Mouse (Mus musculus) neural tube, embryonic 11.5 days (tissue): ENCODE results near the gene Mrpl58. TPM values are rescaled to one million over a fixed set of nuclear protein-coding genes. Genes with fewer than 3 reads are reported as not detected.

Source experiments
- ATAC-seq: fragments of 200-750 bp; cut with Nextera tagmentation; 2 replicates; pipeline ENCODE4 v1.8.0; 2017; ENCODE audit warnings: moderate number of reproducible peaks, mild to moderate bottlenecking, moderate TSS enrichment, moderate library complexity; ENCODE audit not compliant: insufficient read depth, low FRiP score, low TSS enrichment
- DNase-seq: peaks from one replicate; pipeline ENCODE4 v3.0.0-alpha.2; 2015; ENCODE audit warnings: low spot score
- H3K27ac ChIP-seq: fragments of 300-500 bp; sonication (generic); 2 replicates; pipeline ENCODE4 v1.5.1; 2014; ENCODE audit warnings: low read depth, mild to moderate bottlenecking, low read length
- H3K27me3 ChIP-seq: fragments of 300-500 bp; sonication (generic); 2 replicates; pipeline ENCODE4 v1.6.1; 2014; ENCODE audit warnings: mild to moderate bottlenecking, low read length, mixed read lengths; ENCODE audit not compliant: control insufficient read depth, insufficient read depth
- H3K36me3 ChIP-seq: fragments of 300-500 bp; sonication (generic); 2 replicates; pipeline ENCODE4 v1.6.1; 2014; ENCODE audit warnings: mild to moderate bottlenecking, low read length, moderate library complexity, mixed read lengths; ENCODE audit not compliant: control insufficient read depth, insufficient read depth
- H3K4me1 ChIP-seq: fragments of 300-500 bp; sonication (generic); 2 replicates; pipeline ENCODE4 v1.6.1; 2014; ENCODE audit warnings: low read length, mixed read lengths; ENCODE audit not compliant: control insufficient read depth, insufficient read depth
- H3K4me2 ChIP-seq: fragments of 300-500 bp; sonication (generic); 2 replicates; pipeline ENCODE4 v1.6.1; 2014; ENCODE audit warnings: low read depth, mild to moderate bottlenecking, moderate library complexity
- H3K4me3 ChIP-seq: fragments of 300-500 bp; sonication (generic); 2 replicates; pipeline ENCODE4 v1.5.1; 2014; ENCODE audit warnings: low read depth, low read length
- H3K9ac ChIP-seq: fragments of 300-500 bp; sonication (generic); 2 replicates; pipeline ENCODE4 v1.6.1; 2014; ENCODE audit warnings: mild to moderate bottlenecking, low read length
- H3K9me3 ChIP-seq: fragments of 300-500 bp; sonication (generic); 2 replicates; pipeline ENCODE4 v1.6.1; 2016; ENCODE audit warnings: low read length; ENCODE audit not compliant: control insufficient read depth
- WGBS: fragments of 180-500 bp; shearing (Covaris S2); extraction: QIAGEN DNeasy Blood & Tissue Kit; methylation state at CpG from one replicate; pipeline ENCODE4 v1.1.7; 2014; 5-methylcytosine and 5-hydroxymethylcytosine counted together
- polyA plus RNA-seq: library from polyadenylated mRNA; unstranded; fragments of >200 nt; fragmentation: Nextera tagmentation; extraction: Ambion mirVana; gene quantifications from 2 replicates; pipeline ENCODE4 v1.2.1, GENCODE M21; 2014

Gene Mrpl58
- polyA plus RNA-seq, 1 experiment from 2014 or later, result 230 TPM

- H3K4me2 ChIP-seq, result peak within 1 kb of the TSS; percentile 88
- H3K36me3 ChIP-seq, result no peaks in the 10 kb centered on the region
- peak within 1 kb of the TSS; percentile 65 for H3K9ac ChIP-seq
- ATAC-seq, result peak; percentile 87
- H3K4me3 ChIP-seq, result peak within 1 kb of the TSS; percentile 55
- under 1% methylated on average over 37 of the region's 39 CpGs for WGBS
- H3K27me3 ChIP-seq, result peaks cover 19% of the 10 kb centered on the region
- 0 out of 2 replicates have a peak within 1 kb of the TSS, but pooled peaks have one; percentile 42 for H3K27ac ChIP-seq
- H3K4me1 ChIP-seq, result peaks cover 7% of the 10 kb centered on the region; the same call in 1 of the 2 replicates
- peak; percentile 85 for DNase-seq
- H3K9me3 ChIP-seq, result no peaks in the 10 kb centered on the region
Measured at GRCm38 (mm10) chr11:115367395-115367944, 36.1 kb upstream of the Mrpl58 start, which contains the start of gene Hid1. Gene Hid1 (minus strand): TSS chr11:115367756.

DNA sequence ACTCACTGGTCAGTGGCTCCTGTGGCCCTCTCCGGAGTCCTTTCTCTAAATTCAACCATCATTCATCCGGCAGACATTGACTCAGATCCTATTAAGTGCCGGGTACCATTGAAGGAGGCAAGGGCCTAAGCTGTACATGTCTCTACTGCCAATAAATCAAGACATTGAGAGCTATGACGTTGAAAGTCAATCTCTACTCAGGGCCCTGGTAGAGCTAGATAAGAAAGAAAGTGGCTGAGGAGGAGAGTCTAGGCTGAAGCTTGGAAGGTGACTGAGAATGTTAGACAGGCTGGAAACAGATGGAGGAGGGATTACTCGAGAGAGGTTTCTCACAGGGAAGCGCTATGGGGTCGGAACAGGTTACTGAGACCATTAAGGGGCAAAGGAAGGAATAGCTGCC is 33.2 kb upstream of the Mrpl58 start:
- Histone ChIP-seq H3K27me3 (peaks cover 30% of the 10 kb centered on the region), H3K4me2 (no peak overlapping the region), H3K27ac (no peak overlapping the region), H3K9ac (no peak overlapping the region), H3K4me1 (peaks cover 13% of the 10 kb centered on the region), H3K36me3 (no peaks in the 10 kb centered on the region), H3K9me3 (no peaks in the 10 kb centered on the region), H3K4me3 (no peak overlapping the region)
- WGBS, result 55% methylated on average over 7 of the region's 7 CpGs
- no peak for ATAC-seq
- no peak for DNase-seq

DNA sequence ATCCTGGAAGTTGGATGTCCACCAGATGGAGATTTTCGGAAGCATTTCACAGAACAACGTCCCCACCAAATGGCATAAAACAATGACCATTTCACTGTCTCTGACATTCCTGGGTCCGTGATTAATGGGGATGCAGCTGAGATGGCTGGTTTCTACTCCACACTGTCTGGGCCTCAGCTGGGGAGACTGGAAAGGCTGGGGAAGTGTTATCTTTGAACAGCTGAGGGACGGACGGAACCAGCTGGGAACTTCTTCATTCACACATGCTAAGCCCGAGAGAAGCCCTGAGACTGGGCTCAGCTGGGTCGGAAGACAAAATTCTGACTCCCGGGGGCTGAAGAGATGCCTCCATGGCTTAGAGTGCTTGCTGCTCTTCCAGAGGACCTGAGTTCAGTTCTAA is 32.2 kb upstream of the Mrpl58 start:
- no peak for DNase-seq
- H3K4me1 ChIP-seq, result peaks cover 13% of the 10 kb centered on the region
- no peak overlapping the region for H3K4me3 ChIP-seq
- H3K27ac ChIP-seq, result no peak overlapping the region
- WGBS, result 65% methylated on average over 8 of the region's 8 CpGs
- no peak for ATAC-seq
- H3K4me2 ChIP-seq, result no peak overlapping the region
- H3K36me3 ChIP-seq, result no peaks in the 10 kb centered on the region
- H3K9ac ChIP-seq, result no peak overlapping the region
- no peaks in the 10 kb centered on the region for H3K9me3 ChIP-seq
- H3K27me3 ChIP-seq, result peaks cover 26% of the 10 kb centered on the region

GRCm38 (mm10) chr11:115372015-115372414 is 31.5 kb upstream of the Mrpl58 start:
- Histone ChIP-seq H3K27ac (no peak overlapping the region), H3K27me3 (peaks cover 19% of the 10 kb centered on the region), H3K4me3 (no peak overlapping the region), H3K4me1 (peaks cover 10% of the 10 kb centered on the region), H3K36me3 (no peaks in the 10 kb centered on the region), H3K9ac (no peak overlapping the region), H3K4me2 (no peak overlapping the region), H3K9me3 (no peaks in the 10 kb centered on the region)
- ATAC-seq, result no peak
- 74% methylated on average over 1 of the region's 1 CpGs for WGBS
- DNase-seq, result no peak

- no peak overlapping the region for H3K27ac ChIP-seq
- WGBS, result 53% methylated on average over 2 of the region's 2 CpGs
- peaks cover 6% of the 10 kb centered on the region; the same call in 1 of the 2 replicates for H3K4me1 ChIP-seq
- H3K4me3 ChIP-seq, result no peak overlapping the region
- no peaks in the 10 kb centered on the region for H3K36me3 ChIP-seq
- DNase-seq (no peak), ATAC-seq (no peak)
- H3K4me2 ChIP-seq, result no peak overlapping the region
- no peaks in the 10 kb centered on the region for H3K9me3 ChIP-seq
- H3K9ac ChIP-seq, result no peak overlapping the region
- peaks cover 16% of the 10 kb centered on the region for H3K27me3 ChIP-seq
Measured at GRCm38 (mm10) chr11:115372737-115373136, 30.8 kb upstream of the Mrpl58 start.

- ATAC-seq (no peak), DNase-seq (peak; percentile 52)
- Histone ChIP-seq H3K4me3 (peak overlapping the region; percentile 40), H3K36me3 (no peaks in the 10 kb centered on the region), H3K9me3 (no peaks in the 10 kb centered on the region), H3K4me2 (peak overlapping the region; percentile 68), H3K9ac (peak overlapping the region; percentile 52), H3K27me3 (peaks cover 16% of the 10 kb centered on the region), H3K27ac (no peak overlapping the region), H3K4me1 (peaks cover 6% of the 10 kb centered on the region; the same call in 1 of the 2 replicates)
- WGBS, result 4% methylated on average over 30 of the region's 30 CpGs
Measured at GRCm38 (mm10) chr11:115373805-115374694, 29.5 kb upstream of the Mrpl58 start.

DNA sequence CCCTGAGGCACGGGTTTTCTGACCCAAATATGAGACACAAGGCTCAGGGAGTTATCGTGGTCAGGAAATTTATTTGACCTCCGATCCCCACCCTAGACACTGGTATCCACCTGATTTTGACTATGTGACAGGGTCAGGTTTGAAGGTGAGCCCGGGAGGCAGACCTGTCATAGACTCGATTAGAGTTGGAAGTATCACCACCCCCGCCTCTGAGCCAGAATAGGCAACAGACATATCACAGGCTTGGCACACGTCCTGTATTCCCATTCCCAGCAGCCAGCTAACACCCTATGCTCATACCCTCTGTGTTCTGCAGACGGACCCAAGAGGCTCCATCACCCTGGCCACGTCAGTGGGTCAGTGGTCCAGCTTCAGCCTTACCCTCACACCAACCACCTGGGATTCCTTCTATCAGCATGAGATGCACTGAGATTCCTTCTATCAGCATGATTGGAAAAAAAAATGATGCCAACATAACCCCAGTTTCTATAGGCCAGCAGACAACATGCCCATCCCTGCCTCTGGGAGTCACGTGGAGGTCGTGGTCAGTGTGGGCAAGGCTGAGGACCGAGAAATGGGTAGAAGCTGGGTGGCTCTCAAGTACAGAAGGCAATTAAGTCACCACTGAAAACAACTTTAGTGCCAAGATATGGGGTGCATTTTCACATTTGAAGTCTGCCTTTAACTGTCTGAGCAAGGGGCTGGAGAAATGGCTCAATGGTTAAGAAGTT is 28.7 kb upstream of the Mrpl58 start:
- H3K9me3 ChIP-seq, result no peaks in the 10 kb centered on the region
- peaks cover 6% of the 10 kb centered on the region; the same call in 1 of the 2 replicates for H3K4me1 ChIP-seq
- H3K4me3 ChIP-seq, result no peak overlapping the region
- no peaks in the 10 kb centered on the region for H3K36me3 ChIP-seq
- no peak for ATAC-seq
- peak overlapping the region; percentile 52; the same call in 1 of the 2 replicates for H3K9ac ChIP-seq
- peak overlapping the region; percentile 68; the same call in 1 of the 2 replicates for H3K4me2 ChIP-seq
- 68% methylated on average over 12 of the region's 12 CpGs for WGBS
- peaks cover 16% of the 10 kb centered on the region for H3K27me3 ChIP-seq
- H3K27ac ChIP-seq, result no peak overlapping the region
- no peak for DNase-seq

- 66% methylated on average over 7 of the region's 7 CpGs for WGBS
- peaks cover 16% of the 10 kb centered on the region for H3K27me3 ChIP-seq
- no peak overlapping the region for H3K4me2 ChIP-seq
- ATAC-seq (no peak), DNase-seq (no peak)
- H3K4me3 ChIP-seq, result no peak overlapping the region
- H3K4me1 ChIP-seq, result peaks cover 6% of the 10 kb centered on the region; the same call in 1 of the 2 replicates
- no peak overlapping the region for H3K9ac ChIP-seq
- no peak overlapping the region for H3K27ac ChIP-seq
- no peaks in the 10 kb centered on the region for H3K36me3 ChIP-seq
- H3K9me3 ChIP-seq, result no peaks in the 10 kb centered on the region
Measured at GRCm38 (mm10) chr11:115376722-115377121, 26.8 kb upstream of the Mrpl58 start.
